Mouse (Mus musculus): ENCODE data around the gene Scaf1.

- no peak for TF ChIP-seq CTCF (IDR thresholded peaks at IDR 0.05; ENCODE audit: borderline replicate concordance, insufficient read depth, low read length)
- peak; percentile 90 for TF ChIP-seq POLR2A (IDR thresholded peaks at IDR 0.05; ENCODE audit: low read depth, low read length)
Observed at GRCm38 (mm10) chr7:44974383-44975116, 41.6 kb downstream of the Scaf1 start, which contains the start of gene Cpt1c.

Data from embryonic fibroblast, embryonic 13.5 days (primary cell).